Mouse (Mus musculus): ENCODE data around the gene Shcbp1l.
A peak's percentile ranks its signal among the peaks of the same experiment; 100 is the strongest.

The Shcbp1l gene

GRCm38 (mm10) chr1:153489540-153489939 lies 64.6 kb downstream of the Shcbp1l start:
- DNase-seq: no peak

GRCm38 (mm10) chr1:153489963-153490362 lies 65.0 kb downstream of the Shcbp1l start:
- peak; percentile 76 for DNase-seq

- no peak for DNase-seq
Measured at GRCm38 (mm10) chr1:153491345-153491744, 66.4 kb downstream of the Shcbp1l start.

GRCm38 (mm10) chr1:153491822-153492221 lies 66.9 kb downstream of the Shcbp1l start:
- DNase-seq: peak; percentile 94

GRCm38 (mm10) chr1:153493338-153493737 lies 68.4 kb downstream of the Shcbp1l start:
- DNase-seq: peak; percentile 87

GRCm38 (mm10) chr1:153493931-153494330 lies 69.0 kb downstream of the Shcbp1l start:
- DNase-seq: peak; percentile 85

- no peak for DNase-seq
Measured at GRCm38 (mm10) chr1:153496030-153496429, 71.1 kb downstream of the Shcbp1l start.

- peak; percentile 85 for DNase-seq
Measured at GRCm38 (mm10) chr1:153500030-153500429, 75.1 kb downstream of the Shcbp1l start.

- DNase-seq: peak; percentile 96
Measured at GRCm38 (mm10) chr1:153501644-153502321, 76.8 kb downstream of the Shcbp1l start.

Data from heart, adult 11 months (tissue).